Mouse (Mus musculus): ENCODE data around the gene Prkn. TPM values are rescaled to one million over a fixed set of nuclear protein-coding genes. Genes with fewer than 3 reads are reported as not detected.
A peak's percentile ranks its signal among the peaks of the same experiment; 100 is the strongest.

Prkn gene
- polyA plus RNA-seq, 1 experiment from 2014 or later: 5.7 TPM

DNA sequence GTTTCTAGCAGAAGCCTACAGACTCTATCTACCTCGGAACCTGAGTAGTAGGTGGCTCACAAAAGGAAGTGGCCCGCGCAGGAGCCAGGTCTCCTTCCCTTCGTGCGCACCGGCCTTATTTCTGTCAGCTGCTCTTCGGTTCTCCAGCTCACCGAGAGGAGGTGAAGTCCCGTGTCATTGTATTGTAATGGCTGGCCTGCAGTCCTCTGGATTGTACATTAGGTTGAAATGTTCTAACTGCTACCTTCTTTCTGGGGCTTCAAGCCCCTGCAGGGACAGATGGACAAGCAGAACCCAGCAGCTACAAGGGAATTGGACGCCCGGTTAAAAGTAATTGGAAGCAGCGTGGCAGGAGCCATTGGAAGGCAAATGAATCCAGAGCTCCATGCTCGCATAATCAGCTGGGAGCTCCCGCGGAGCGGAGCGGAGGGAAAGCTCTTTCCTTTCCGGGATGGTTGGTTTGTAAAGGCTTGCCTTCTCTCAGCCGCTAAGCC, 1072.7 kb downstream of the Prkn start:
- Histone ChIP-seq H3K4me3 (ENCODE audit: low read length) (peak overlapping the region; percentile 23), H3K4me1 (ENCODE audit: control insufficient read depth, insufficient read depth, low read depth, low read length) (peaks cover 12% of the 10 kb centered on the region), H3K27me3 (replicated peaks; ENCODE audit: control insufficient read depth, insufficient read depth, low read length) (no peaks in the 10 kb centered on the region), H3K9ac (ENCODE audit: low read depth, low read length) (peak overlapping the region; percentile 29; the same call in 1 of the 2 replicates), H3K36me3 (ENCODE audit: control insufficient read depth, insufficient read depth, low read length) (no peaks in the 10 kb centered on the region), H3K4me2 (ENCODE audit: low read length) (peak overlapping the region; percentile 58), H3K9me3 (ENCODE audit: control insufficient read depth, low read length) (no peaks in the 10 kb centered on the region), H3K27ac (ENCODE audit: low read depth, low read length) (peak overlapping the region; percentile 41; the same call in 1 of the 2 replicates)
- ATAC-seq: peak; percentile 63
- WGBS: 3% methylated on average over 19 of the region's 19 CpGs

DNA sequence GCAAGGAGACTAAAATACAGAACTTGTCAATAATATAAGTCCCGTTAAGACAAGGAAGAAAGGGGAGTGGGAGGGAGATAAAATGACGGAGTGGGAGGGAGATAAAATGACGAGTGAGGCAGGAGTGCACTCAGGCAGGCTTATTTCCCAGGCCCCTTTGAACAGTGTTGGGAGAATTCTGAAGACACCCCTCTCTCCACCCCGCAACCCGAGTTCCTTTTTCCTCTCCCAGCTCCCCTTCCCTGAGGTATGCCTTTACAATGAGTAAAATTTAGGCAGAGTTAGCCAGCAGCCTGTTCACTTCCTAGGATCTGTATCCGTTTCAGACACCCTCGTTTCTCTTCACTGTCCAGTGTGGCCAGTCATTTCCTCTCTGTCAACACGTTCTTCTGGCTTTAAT, 1073.4 kb downstream of the Prkn start:
- 13% methylated on average over 8 of the region's 8 CpGs for WGBS
- no peak overlapping the region for H3K4me3 ChIP-seq (ENCODE audit: low read length)
- H3K9me3 ChIP-seq (ENCODE audit: control insufficient read depth, low read length): no peaks in the 10 kb centered on the region
- peak overlapping the region; percentile 17; the same call in 1 of the 2 replicates for H3K9ac ChIP-seq (ENCODE audit: low read depth, low read length)
- H3K4me2 ChIP-seq (ENCODE audit: low read length): peak overlapping the region; percentile 58
- peaks cover 16% of the 10 kb centered on the region for H3K4me1 ChIP-seq (ENCODE audit: control insufficient read depth, insufficient read depth, low read depth, low read length)
- H3K27me3 ChIP-seq (replicated peaks; ENCODE audit: control insufficient read depth, insufficient read depth, low read length): no peaks in the 10 kb centered on the region
- no peak overlapping the region for H3K27ac ChIP-seq (ENCODE audit: low read depth, low read length)
- H3K36me3 ChIP-seq (ENCODE audit: control insufficient read depth, insufficient read depth, low read length): no peaks in the 10 kb centered on the region
- ATAC-seq: no peak

DNA sequence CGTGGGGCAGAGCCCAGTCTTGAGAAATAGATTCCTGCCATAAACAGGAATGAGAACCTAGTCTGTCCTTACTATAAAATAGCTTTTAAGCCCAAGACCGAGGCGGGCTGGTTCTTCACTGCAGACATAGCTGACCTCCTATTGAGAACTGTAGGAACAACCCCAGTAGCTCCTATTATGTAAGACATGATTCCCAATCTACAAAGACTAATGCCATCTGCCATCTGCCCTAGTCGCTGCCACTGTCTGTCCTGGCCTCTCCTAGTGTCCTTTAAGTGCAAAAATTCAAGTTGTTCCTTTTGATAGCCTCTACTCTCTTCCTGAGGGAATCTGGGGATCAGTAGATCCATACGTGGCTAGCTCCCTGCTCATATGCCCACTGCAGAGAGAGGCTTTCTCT, 1074.3 kb downstream of the Prkn start:
- Histone ChIP-seq H3K36me3 (ENCODE audit: control insufficient read depth, insufficient read depth, low read length) (no peaks in the 10 kb centered on the region), H3K4me2 (ENCODE audit: low read length) (no peak overlapping the region), H3K27me3 (replicated peaks; ENCODE audit: control insufficient read depth, insufficient read depth, low read length) (no peaks in the 10 kb centered on the region), H3K9me3 (ENCODE audit: control insufficient read depth, low read length) (no peaks in the 10 kb centered on the region), H3K4me1 (ENCODE audit: control insufficient read depth, insufficient read depth, low read depth, low read length) (peaks cover 16% of the 10 kb centered on the region), H3K4me3 (ENCODE audit: low read length) (no peak overlapping the region), H3K9ac (ENCODE audit: low read depth, low read length) (no peak overlapping the region), H3K27ac (ENCODE audit: low read depth, low read length) (no peak overlapping the region)
- ATAC-seq: no peak
- WGBS: 69% methylated on average over 5 of the region's 5 CpGs

DNA sequence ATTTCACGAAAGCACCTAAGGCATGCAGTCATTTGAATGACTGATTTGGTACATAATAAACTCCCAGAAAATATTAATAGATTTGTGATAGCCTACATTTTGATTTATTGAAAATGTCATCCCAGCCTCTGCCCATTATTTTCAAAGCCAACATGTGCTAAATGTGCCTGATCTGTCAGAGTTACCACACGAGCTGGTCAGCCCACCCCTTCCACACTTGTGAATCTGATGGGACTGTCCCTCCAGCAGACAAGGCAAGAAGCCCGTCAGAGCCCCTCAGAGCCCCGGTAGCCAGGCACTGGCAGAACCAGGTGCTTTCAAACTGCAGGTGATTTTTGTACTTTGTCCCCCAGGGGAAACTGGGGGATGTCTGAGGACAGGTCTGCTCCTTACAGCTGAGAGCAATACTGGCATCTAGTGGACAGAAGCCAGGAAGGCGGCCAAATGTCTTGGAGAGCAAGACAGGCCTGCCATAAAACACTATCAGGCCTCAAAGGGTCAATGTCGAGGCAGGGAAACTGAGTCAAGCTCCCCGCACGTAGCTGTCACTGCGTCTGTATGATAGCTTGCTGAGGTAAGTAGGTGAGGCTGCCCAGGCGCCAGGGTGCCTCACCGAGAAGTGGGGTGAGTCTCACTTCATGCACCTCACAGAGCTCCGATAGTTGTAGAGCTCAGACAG, 1078.1 kb downstream of the Prkn start:
- no peak overlapping the region for H3K27ac ChIP-seq (ENCODE audit: low read depth, low read length)
- WGBS: 50% methylated on average over 12 of the region's 12 CpGs
- ATAC-seq: peak; percentile 78

DNA sequence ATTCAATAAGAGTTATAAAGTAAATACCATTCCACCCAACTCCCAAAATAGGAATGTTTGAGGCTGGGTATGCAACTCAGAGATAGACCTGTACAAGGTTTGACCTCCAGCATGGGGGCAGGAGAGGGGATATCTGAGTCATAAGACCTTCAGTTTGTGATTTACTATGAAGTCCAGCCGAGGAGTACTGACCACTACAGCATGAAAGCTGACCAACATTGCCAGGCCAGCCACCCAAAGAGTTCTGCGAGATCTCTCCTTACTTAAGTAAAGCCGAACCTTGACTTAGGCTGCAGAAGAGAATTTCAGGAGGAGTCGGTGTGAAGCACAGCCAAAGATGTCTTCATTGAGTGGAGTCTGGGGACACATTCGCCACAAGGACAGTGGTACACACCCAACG, 1079.4 kb downstream of the Prkn start:
- no peaks in the 10 kb centered on the region for H3K36me3 ChIP-seq (ENCODE audit: control insufficient read depth, insufficient read depth, low read length)
- no peaks in the 10 kb centered on the region for H3K27me3 ChIP-seq (replicated peaks; ENCODE audit: control insufficient read depth, insufficient read depth, low read length)
- no peak for ATAC-seq
- no peak overlapping the region for H3K4me2 ChIP-seq (ENCODE audit: low read length)
- no peaks in the 10 kb centered on the region for H3K9me3 ChIP-seq (ENCODE audit: control insufficient read depth, low read length)
- H3K4me1 ChIP-seq (ENCODE audit: control insufficient read depth, insufficient read depth, low read depth, low read length): peaks cover 6% of the 10 kb centered on the region
- no peak overlapping the region for H3K4me3 ChIP-seq (ENCODE audit: low read length)
- H3K27ac ChIP-seq (ENCODE audit: low read depth, low read length): no peak overlapping the region
- WGBS: 89% methylated on average over 6 of the region's 6 CpGs
- H3K9ac ChIP-seq (ENCODE audit: low read depth, low read length): no peak overlapping the region

More for the DNA sequence above, 1078.1 kb downstream of the Prkn start:
- no peak overlapping the region for H3K4me2 ChIP-seq (ENCODE audit: low read length)
- no peaks in the 10 kb centered on the region for H3K36me3 ChIP-seq (ENCODE audit: control insufficient read depth, insufficient read depth, low read length)
- peaks cover 10% of the 10 kb centered on the region for H3K4me1 ChIP-seq (ENCODE audit: control insufficient read depth, insufficient read depth, low read depth, low read length)
- no peaks in the 10 kb centered on the region for H3K27me3 ChIP-seq (replicated peaks; ENCODE audit: control insufficient read depth, insufficient read depth, low read length)
- H3K4me3 ChIP-seq (ENCODE audit: low read length): no peak overlapping the region
- no peak overlapping the region for H3K9ac ChIP-seq (ENCODE audit: low read depth, low read length)
- H3K9me3 ChIP-seq (ENCODE audit: control insufficient read depth, low read length): no peaks in the 10 kb centered on the region

DNA sequence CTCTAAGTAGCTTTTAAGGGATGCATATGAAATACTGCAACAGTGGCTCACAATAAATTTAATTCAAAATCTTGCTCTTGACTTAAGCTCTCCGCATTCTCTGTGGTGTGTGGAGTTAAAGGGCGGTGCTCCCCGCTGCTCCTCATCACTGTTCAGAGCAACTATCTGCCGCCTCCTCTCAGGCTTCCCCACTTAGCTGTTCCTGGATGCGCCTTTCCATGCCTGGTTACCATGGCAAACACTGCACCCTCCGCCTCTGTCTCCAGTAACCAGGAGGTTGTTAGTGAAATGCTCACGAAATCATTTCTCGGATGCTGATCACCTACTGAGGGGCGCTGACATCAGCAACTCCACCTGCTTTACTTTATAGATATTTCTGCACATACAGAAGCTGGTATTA, 1080.8 kb downstream of the Prkn start:
- no peaks in the 10 kb centered on the region for H3K27me3 ChIP-seq (replicated peaks; ENCODE audit: control insufficient read depth, insufficient read depth, low read length)
- H3K4me1 ChIP-seq (ENCODE audit: control insufficient read depth, insufficient read depth, low read depth, low read length): peaks cover 6% of the 10 kb centered on the region
- no peaks in the 10 kb centered on the region for H3K36me3 ChIP-seq (ENCODE audit: control insufficient read depth, insufficient read depth, low read length)
- H3K9ac ChIP-seq (ENCODE audit: low read depth, low read length): no peak overlapping the region
- H3K27ac ChIP-seq (ENCODE audit: low read depth, low read length): no peak overlapping the region
- 64% methylated on average over 9 of the region's 9 CpGs for WGBS
- H3K4me3 ChIP-seq (ENCODE audit: low read length): no peak overlapping the region
- no peak for ATAC-seq
- H3K9me3 ChIP-seq (ENCODE audit: control insufficient read depth, low read length): peaks cover 8% of the 10 kb centered on the region
- H3K4me2 ChIP-seq (ENCODE audit: low read length): no peak overlapping the region

DNA sequence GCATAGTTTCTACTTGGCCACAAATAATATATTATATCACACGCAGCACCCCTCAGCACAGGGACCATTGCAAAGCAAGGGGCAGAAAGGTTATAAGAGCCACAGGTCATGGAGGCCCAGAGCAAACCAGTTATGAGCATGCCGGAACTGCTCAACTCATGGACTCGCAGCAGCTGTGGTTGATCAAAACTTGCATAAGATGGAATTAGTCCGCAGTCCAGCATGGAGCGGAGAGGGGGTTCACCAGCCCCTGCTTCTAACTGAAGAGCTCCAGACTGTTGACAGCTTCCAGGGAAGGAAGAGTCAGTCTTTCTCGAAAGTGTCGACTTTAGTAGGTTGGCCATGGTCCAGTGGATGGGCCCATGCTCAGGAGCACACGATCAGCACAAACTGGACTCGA, 1083.8 kb downstream of the Prkn start:
- WGBS: 95% methylated on average over 9 of the region's 9 CpGs
- no peak overlapping the region for H3K4me2 ChIP-seq (ENCODE audit: low read length)
- no peak for ATAC-seq
- H3K27ac ChIP-seq (ENCODE audit: low read depth, low read length): no peak overlapping the region
- no peaks in the 10 kb centered on the region; the same call in 1 of the 2 replicates for H3K4me1 ChIP-seq (ENCODE audit: control insufficient read depth, insufficient read depth, low read depth, low read length)
- no peaks in the 10 kb centered on the region for H3K36me3 ChIP-seq (ENCODE audit: control insufficient read depth, insufficient read depth, low read length)
- no peak overlapping the region for H3K4me3 ChIP-seq (ENCODE audit: low read length)
- peaks cover 8% of the 10 kb centered on the region for H3K9me3 ChIP-seq (ENCODE audit: control insufficient read depth, low read length)
- H3K27me3 ChIP-seq (replicated peaks; ENCODE audit: control insufficient read depth, insufficient read depth, low read length): no peaks in the 10 kb centered on the region
- H3K9ac ChIP-seq (ENCODE audit: low read depth, low read length): no peak overlapping the region

DNA sequence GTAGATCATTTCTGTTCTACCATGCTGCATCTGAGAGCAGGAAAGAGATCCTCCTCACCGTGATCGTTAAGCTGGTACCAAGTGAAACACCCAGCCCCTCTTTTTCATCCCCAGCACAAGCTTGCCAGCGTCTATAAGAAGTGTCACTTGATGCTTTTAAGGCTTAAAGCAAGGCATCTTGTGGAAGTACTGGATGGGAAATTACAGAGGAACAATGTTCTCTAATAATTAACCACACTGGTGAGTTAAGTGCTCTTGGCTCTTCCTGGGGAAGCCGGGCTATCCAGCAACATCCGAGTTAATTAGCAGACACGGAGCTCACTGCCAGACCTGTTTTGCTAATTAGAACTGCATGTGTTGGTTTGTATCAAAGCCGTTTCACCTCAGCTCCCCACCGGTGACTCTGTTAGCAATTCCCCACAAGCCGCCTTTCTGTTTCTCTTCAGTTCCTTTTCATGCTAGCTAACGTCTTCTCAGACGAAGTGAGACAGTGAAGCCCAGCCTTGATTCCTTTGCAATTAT, 1086.7 kb downstream of the Prkn start:
- Histone ChIP-seq H3K4me3 (ENCODE audit: low read length) (no peak overlapping the region), H3K4me2 (ENCODE audit: low read length) (no peak overlapping the region), H3K36me3 (ENCODE audit: control insufficient read depth, insufficient read depth, low read length) (no peaks in the 10 kb centered on the region), H3K9ac (ENCODE audit: low read depth, low read length) (no peak overlapping the region), H3K9me3 (ENCODE audit: control insufficient read depth, low read length) (peaks cover 8% of the 10 kb centered on the region), H3K4me1 (ENCODE audit: control insufficient read depth, insufficient read depth, low read depth, low read length) (no peaks in the 10 kb centered on the region; the same call in 1 of the 2 replicates), H3K27me3 (replicated peaks; ENCODE audit: control insufficient read depth, insufficient read depth, low read length) (no peaks in the 10 kb centered on the region), H3K27ac (ENCODE audit: low read depth, low read length) (0 out of 2 replicates have a peak overlapping the region, but pooled peaks have one; percentile 10)
- 0 out of 2 replicates have a peak, but pooled peaks have one; percentile 37 for ATAC-seq
- WGBS: 31% methylated on average over 11 of the region's 11 CpGs

DNA sequence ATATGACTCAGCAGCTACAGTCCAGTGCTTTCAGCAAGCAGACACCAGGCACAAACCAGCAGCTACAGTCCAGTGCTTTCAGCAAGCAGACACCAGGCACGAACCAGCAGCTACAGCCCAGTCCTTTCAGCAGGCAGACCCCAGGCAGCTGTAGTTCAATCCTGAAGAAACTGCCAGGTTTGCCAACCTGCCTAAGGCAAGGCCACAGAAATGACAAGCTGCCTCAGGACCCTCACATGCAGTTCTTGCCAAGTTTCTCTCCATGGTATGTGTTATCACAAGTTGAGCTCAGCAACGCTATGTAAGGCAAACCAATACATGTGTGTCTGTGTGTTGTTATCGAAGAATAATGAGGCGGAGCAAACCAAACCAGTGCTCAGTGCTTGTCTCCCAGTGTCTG, 1091.5 kb downstream of the Prkn start:
- no peaks in the 10 kb centered on the region for H3K36me3 ChIP-seq (ENCODE audit: control insufficient read depth, insufficient read depth, low read length)
- no peak overlapping the region for H3K4me3 ChIP-seq (ENCODE audit: low read length)
- 91% methylated on average over 4 of the region's 4 CpGs for WGBS
- H3K4me1 ChIP-seq (ENCODE audit: control insufficient read depth, insufficient read depth, low read depth, low read length): no peaks in the 10 kb centered on the region; the same call in 1 of the 2 replicates
- H3K9me3 ChIP-seq (ENCODE audit: control insufficient read depth, low read length): no peaks in the 10 kb centered on the region
- no peak overlapping the region for H3K4me2 ChIP-seq (ENCODE audit: low read length)
- ATAC-seq: no peak
- H3K27ac ChIP-seq (ENCODE audit: low read depth, low read length): no peak overlapping the region
- H3K27me3 ChIP-seq (replicated peaks; ENCODE audit: control insufficient read depth, insufficient read depth, low read length): no peaks in the 10 kb centered on the region
- H3K9ac ChIP-seq (ENCODE audit: low read depth, low read length): no peak overlapping the region
